Mouse (Mus musculus) gastrocnemius, postnatal 10 days (tissue): ENCODE measurements around the gene Mas1. TPM values are rescaled to one million over a fixed set of nuclear protein-coding genes. Genes with fewer than 3 reads are reported as not detected.
"Not testable (repeated sequence)": the region's sequence is repeated elsewhere in the genome, so short reads cannot be mapped to it uniquely, and the experiment has no call there.

Experiments
- DNase-seq: peaks from one replicate; pipeline ENCODE4 v3.0.0; 2021; ENCODE audit warnings: mixed read lengths
- long read RNA-seq, 2 experiments: library from polyadenylated mRNA; stranded (forward); transcript quantifications; one replicate each; pipeline ENCODE4 v2.0.0; 2021
- total RNA-seq, 2 experiments: library from RNA; stranded (reverse); gene quantifications; 2 replicates each; pipeline ENCODE4 v1.2.3; 2021

Mas1 gene
- total RNA-seq = under 1 TPM; 0.59 to 0.72 TPM
- long read RNA-seq, experiment 1 = 0 reads
- long read RNA-seq, experiment 2, partial matches to known transcripts = 0 of 1 reads
- long read RNA-seq, experiment 2, other reads (novel, unspliced or antisense) = 1 of 1 reads

DNA sequence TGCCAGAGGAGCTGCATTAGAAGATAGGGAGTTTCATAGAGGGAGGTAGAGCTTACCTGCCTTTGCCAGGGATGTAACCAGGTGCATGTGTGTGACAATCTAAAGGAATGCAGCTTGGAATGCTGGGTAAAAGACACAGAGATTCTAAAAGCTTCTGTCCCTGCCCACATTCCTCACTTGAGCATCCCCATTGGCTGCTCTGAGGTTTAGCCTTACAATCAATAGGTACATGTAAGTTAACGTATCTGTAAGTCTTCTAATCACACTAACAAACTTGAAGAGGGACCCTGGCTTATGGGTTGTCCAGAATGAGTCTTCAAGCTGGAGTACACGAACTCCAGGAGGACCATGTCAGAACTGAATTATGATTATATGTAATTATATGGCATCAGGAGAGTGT lies at the start of gene Mas1:
TSS of gene Mas1 (minus strand) at position 101 of the 400 bp plus-strand sequence.
- no peak for DNase-seq

DNA sequence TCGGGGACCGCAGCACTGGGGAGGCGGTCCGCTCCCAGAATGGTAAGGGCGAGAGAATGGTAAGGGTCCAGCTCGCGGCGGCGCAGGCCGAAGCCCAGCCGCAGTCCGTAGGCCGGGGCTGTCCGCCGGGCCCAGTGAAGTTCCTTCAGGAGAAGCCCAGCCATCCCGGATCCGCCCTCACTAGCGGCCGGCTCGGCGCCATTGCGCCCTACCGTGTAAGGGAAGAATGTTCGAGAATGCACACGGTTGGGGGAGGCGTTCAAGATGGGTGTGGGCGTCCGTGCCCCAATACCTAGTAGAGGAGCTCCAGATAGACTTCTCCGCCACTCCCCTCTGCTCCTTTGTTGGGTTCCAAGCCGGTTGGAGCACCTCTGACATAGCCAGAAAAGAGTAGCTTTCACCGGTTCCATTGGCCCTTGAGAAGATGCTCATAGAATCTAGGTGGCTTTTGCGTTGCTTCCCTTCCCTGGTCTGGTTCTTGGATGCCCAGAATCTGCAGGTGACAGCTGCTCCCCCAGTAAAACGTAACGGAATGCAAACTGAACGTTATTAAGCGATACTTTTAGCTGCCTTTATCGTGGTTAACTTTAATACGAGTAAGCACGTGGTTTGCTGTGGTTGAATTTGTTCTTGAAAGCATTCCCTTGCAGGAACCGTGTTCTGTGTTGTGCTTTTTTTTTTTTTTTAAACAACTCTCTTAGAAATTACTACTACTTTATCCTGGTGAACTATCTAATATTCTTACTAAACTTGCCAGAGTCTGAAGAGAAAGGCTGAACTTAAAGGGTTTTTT lies 48.8 kb upstream of the Mas1 start:
- DNase-seq = peak; percentile 55

DNA sequence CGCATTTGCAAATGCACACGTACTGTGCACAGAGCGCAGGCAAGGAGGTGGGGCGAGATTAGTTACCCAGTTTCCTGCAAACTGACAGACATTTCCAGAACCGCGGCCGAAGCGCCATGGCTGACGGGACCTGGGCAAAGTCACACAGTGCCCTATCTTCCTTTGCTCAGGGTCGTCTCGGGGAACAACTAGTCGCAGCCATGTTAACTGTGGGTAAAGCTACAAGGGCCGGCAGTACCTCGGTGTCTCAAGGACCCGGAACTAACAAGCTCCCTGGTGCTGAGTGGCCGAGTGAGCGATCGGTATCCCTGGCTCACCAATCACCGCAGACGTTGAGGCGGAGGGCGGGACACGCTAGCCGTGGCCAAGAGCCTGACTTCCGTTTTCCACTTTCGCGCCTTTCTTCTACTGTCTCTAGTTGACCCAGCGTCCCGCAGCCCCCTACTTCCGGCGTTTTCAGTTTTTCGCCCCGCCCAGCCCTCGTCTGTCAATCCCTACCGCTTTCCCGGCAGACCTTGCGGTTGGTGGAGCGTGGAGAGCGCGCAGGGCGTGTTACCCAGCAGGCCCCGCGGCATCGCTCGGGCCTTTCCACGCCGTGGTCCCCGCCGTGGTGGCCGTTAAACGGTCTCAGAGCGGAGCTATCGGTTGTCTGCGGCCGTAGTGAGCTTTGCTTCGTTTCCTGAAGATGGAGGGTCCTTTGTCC lies 48.1 kb upstream of the Mas1 start, which contains the start of gene Mrpl18:
TSS of gene Mrpl18 (minus strand) at position 465 of the 703 bp plus-strand sequence.
- DNase-seq = peak; percentile 94

DNA sequence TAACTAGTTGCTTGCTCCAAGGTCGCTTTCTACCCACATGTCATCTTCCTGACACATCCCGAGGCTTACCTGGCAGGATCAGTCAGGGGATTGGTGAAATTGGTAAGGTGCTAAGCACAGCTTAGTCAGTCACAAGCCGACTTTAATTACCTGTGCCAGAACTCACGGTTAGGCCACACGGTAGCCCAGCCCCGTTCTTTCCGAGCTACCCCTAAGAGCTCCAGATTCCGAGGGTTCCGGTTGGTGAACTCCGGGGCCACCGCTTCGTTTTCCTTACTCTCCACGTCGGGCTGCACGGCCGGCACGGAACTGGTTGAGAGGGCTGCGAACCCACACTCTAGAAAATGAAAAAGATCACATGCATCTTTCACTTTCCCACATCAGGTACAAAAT lies 47.5 kb upstream of the Mas1 start, which contains the start of gene Tcp1:
TSS of gene Tcp1 (plus strand) at position 214 of the 393 bp plus-strand sequence.
- DNase-seq = no peak

DNA sequence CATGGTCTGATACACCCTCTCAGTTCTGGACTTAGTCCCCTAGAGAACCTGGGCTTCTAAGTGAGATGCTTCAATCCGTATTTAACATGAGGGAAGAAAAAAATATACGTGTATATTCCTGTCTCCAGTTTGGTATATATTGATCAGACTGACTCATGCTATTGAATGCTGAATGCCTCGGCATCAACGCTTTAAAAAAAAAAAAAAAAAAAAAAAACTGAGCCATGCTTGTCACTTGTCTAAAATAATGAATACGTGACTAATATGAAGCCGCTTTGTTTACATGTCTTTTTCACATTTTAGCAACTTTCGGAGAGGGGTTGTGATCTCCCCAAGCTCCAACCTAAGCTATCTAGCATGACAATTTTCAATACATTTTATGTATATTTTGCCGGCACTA lies 42.4 kb upstream of the Mas1 start:
- no peak for DNase-seq

DNA sequence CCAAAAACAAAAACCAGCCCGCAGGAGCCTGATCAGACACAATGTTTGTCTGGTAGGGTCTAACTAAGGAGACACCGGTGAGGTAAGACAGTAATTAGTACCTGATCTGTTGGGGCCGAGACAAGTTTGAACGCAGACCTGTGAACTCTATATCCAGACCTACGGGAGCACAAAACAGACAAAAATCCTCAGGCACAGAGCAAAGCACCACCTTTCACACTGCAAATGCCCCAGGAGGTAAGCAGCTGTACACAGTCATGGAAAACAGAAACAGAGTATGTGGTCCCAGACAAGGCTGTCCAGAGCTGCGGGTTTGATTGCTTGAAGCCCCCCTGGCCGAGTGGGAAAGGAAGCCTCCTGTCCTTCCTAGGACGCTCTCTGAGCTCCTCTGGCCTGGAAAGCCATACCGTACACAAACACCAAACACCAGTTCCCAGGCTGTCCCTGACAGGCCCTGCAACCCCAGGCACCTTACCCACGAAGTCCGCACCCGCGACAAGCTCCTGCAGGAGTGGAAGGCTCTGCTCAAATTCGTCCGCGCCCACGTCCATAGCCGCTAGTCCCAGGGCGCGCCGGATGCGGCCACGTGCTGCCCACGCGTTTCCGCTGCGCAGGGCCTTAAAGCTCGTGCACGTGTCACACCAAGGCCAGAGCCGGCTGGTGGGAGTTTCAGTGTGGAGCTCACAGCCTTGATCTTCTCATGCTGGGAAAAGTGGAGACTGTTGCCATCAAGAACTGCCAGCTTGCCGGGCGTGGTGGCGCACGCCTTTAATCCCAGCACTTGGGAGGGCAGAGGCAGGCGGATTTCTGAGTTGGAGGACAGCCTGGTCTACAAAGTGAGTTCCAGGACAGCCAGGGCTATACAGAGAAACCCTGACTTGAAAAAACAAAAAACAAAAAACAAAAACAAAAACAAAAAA lies 41.7 kb upstream of the Mas1 start, which contains the start of gene Pnldc1:
TSS of gene Pnldc1 (minus strand) at position 870 of the 920 bp plus-strand sequence.
- DNase-seq = no peak

DNA sequence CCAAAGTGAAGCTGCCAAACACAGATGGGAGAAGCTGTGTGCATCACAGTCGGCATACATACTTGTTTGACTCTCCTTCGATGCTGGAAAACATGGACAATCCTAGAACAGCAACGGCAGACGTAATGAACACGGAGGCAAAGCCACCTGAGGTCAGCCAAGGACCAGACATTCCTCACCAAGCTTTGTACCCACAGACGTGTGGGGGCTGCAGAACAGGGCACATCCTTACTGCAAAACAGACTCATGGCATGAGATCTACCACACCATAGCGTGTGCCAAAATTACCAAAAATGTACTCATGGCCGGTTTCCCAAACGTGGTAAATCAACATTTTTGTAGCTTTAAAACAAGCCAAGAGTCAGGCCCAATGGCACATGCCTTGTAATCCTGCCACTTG lies 38.5 kb upstream of the Mas1 start:
- DNase-seq = no peak

DNA sequence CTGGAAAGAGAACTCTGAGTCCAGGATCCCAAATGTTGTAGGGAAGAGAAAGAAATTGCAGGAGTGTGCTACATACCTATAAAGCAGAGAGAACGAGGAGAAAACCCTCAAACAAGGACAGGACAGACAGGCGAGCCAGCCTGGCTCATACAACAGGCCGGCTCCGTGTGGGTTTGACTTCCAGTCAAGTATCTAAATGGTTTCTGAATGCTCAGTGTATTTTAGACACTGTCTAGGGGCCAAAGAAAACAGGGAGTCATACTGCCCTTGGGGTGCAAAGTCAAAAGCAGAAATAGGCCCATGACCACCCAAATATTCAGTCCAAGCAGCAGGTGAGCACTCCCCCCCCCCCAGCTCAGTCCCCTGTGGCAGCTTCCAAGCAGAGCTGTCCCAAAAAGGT lies 37.9 kb upstream of the Mas1 start:
- DNase-seq = no peak

DNA sequence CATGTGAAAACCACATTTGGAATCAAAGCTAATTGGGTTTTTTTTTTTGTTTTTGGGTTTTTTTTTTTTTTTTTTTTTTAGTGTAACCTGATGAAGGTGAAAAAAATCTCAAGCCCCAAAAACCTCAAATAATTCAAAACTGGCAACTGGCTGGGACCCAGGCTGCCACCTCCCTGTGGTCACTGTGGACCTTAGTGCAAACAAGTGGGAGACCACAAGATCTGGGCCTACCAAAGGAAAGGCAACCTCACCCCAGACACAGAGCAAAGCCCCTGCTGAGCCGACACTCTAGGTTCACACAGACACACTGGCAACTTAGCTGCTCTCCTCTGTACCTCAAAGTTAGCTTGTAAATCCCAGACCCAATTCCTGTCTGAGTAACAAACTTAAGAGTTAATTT lies 36.4 kb upstream of the Mas1 start:
- DNase-seq = no peak

DNA sequence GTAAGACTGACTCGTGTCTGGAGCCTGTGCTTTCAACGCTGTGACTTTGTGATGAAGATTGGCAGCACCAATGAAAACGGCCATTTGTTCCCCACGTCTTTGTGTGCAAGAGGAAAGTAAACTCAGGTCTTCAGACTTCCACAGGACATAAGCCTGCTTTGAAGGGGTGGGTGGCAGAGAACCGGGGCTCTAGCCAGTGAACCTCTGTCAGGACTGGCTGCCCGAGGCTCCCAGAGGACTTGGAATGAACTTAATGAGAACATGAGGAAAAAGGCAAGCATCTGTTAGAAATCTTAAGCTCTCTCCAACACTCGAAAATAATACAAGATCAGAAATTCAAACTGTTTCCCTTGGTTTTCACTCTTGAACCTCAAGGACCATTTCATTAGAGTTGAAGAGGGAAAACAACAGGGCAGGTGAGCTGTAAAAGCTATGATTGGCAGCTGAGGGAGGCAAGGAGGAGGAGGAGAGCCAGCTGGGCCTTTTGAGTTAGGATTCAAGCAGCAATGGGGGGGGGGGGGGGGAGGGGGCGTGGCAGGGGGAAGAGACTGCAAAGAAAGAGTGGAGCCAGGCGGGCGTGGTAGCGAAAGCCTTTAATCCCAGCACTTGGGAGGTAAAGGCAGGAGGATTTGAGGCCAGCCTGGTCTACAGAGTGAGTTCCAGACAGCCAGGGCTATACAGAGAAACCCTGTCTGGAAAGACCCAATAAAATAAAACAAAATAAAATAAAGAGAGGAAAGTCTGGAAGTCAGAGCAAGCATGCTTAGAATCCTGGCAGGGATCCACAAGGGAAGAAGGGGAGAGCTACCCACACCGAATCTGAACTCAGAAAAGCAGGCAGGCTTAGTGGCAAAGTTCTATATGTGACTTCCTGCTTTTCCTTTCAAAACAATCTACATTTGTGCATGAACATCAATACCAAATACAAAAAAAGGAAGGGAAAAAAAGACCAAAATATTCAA lies 35.7 kb upstream of the Mas1 start:
- DNase-seq = no peak

DNA sequence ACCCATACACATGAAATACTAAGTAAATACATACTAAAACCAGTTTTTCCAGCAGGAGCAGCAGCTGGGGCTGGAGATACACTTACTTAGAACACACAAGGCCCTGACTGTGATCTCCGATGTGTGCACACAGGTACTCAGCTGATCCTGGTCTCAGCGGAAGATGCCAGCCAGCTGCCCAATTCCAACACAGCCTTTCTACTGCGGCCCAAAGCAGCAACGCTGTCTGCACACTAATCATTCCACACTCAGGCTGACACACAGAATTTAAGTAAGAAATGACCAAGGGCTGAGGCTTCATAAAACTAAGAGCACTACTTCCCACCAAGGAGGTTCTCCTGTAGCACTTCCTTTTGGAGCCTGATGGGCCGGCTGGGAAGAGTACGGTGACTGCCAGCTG lies 34.3 kb upstream of the Mas1 start:
- DNase-seq = no peak

DNA sequence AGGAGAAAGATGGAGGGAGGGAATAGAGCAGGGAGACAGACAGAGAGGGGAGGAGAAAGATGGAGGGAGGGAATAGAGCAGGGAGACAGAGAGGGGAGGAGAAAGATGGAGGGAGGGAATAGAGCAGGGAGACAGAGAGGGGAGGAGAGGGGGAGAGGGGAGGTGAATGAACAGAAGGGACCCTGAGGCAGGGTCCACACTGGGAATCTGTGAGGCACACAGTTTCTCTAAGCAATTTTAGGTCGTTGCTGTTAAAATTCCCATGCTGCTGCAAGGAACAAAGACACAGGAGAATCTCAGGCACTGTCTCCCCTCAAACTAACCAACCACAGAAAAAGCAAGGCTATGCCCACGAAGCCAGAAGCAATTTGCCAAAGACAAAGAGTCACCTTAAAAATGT lies 30.7 kb upstream of the Mas1 start:
- not testable (repeated sequence) for DNase-seq

DNA sequence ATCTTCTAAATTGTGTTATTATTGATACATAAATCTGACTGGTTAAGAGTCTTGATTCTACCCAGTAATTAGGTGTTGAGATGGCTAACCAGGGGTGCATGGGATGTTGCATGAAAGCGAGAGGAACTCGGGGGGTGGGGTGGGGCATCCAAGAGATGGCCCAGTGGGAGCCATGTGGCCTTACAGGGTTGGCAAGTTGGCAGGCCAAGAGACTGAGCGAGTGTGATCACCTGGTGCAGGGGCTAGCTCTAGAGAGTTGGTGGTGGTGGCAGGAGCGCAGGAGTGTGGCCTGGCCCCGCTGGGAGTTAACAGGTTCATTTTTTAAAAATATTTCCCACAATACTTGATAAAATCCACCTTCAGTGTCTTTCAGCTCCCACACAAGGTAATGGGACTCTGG lies 29.7 kb upstream of the Mas1 start:
- no peak for DNase-seq

DNA sequence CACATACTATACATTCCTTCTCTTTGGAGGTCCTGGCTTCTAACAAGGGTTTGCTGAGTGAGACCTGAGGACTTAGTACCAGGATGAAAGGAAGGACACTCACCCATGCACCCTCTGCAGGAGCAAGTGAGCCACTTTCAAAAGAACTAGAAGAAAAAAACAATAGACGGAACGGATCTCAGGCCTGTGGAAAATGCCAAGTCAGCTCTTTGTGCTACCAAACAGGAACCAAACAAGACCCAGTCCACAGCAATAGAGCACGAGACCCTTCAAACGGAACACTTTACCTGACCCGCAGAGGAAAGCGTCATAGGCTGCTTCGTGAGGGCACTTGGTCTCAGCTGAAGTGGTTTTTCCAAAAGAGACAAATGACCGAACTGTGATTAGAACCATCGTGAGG lies 24.1 kb upstream of the Mas1 start:
- DNase-seq = no peak

DNA sequence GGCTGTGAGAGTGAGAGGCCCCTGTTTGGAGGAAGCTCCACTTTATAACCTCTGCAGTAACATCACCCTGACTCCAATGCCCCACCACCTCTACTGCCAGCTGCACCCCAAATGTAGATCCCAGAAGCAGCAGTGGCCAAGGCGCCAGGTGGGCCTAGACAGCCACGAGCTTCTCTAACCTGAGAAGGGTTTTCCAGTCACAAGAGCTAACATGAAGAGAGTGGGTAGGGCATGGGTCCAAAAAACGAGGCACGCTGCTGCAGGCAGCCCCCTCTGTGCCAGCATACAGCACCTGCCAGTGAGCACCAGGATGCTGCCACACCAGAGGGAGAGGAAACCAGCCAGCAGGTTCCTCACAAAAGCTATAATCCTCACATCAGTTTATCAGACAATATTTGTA lies 23.1 kb upstream of the Mas1 start:
- DNase-seq = no peak

DNA sequence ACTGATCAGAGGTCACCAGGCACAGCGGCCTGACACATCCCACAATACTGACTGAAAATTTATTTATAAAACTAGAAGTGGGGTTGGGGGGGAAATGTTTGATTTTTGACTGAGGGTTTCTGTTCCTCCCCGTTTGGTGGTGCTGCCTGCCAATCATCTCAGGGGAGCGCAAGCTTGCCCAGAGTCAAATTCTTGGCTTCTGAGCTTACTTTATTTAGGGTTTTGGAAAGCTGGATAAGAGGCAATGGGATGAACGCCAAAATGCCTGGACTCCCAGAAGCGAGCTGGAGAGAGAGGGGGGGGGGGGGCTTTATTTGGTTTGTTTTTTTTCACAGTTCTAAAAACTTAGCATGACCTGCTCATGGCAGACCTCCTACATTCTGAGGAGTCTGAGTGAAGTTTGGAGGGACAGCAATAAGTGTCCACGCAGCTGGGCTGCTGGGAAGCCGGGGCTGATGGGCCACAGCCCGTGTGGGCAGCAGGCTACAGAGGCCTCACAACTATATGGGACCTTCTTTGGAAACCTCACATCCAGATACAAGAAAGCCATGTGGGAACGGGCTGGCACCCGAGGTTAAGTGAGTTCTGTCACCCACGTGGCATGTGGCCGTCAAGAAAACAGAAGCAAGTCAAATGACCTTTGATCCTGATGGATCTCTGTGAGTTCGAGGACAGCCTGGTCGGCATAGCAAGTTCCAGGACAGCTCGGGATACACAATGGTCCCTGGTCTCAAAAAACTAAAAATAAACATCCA lies 19.3 kb upstream of the Mas1 start:
- no peak for DNase-seq

DNA sequence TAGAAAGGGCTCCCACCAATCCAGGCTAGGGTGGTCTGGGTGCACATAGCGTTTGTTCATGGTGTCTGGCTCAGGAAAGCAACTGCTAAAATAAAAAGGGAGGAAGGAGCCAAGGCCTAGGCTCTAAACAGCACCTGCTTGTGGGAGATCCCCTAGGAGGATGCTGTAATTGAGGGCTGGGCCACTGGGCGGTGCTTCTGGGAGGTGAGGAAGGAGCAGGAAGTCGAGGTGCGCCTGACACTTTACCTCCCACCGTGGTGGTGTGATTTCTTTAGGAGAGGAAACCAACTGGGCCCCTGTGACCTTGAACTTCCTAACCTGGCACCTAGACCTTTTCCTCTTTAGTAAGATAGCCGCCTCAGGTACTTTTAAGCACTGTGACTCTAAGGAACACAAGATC lies 18.7 kb upstream of the Mas1 start:
- DNase-seq = no peak

DNA sequence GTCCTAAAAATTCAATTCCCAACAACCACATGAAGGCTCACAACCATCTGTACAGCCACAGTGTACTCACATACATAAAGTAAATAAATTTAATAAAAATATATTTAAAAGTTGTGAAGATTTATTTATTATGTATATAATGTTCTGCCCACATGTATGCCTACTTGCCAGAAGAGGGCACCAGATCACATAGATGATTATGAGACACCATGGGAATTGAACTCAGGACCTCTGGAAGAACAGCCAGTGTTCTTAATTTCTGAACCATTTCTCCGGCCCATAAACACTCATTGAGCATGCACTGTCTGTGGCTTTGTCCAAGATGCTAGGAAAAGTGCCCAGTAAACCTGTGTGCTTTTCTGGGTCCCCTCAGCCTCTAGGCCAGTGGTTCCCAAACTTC lies 13.3 kb upstream of the Mas1 start:
- no peak for DNase-seq

DNA sequence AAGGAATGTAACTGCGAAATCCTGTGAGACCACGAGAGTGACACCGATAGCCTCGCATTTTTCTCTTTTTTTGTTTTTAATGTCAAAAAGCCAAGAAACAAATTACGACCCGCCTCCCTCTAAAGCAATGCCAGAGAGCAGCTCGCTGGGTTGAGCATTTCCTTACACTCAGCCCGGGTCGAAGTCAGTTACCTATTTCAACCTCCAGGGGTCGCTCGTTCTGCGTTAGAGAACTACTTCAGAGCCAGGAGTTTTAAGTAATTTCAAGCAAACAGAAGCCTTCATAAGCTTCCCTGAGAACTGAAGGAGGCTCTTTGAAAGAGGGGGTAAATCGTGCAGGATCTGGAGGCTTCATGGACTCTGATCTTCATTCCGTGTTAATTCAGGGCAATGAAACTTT lies 12.2 kb upstream of the Mas1 start:
- peak; percentile 75 for DNase-seq

DNA sequence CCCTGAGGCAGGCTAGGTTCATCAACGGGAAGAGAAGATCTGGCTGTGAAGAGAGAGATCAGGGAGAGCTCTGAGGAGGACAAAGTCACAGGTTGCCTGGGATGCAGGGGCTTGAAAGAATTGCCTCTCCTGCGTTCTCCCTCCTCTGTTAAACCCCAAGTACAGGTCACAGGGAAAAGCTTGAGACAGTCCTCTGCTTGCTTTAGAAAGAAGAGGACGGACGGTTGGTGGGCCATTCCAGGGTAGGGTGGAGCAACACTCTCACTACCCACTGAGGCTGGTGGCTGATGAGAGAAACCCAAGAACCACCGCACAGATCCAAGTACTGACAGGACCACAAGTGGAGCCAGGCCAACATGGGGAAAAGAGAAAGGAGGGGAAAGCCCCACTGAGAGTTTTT lies 7.8 kb upstream of the Mas1 start, which contains the start of gene Mrgprh:
TSS of gene Mrgprh (plus strand) at position 301 of the 400 bp plus-strand sequence.
- no peak for DNase-seq
